In genomic region chr7:106145013-106145754, GRCm38 (mm10) we compare ENCODE assay signal across 8 mouse cellular contexts.
DNase-seq lines count a peak whose midpoint lies in the region; ATAC-seq and TF ChIP-seq lines count a peak whose summit lies in the region.
"Not testable (repeated sequence)": the region's sequence is repeated elsewhere in the genome, so short reads cannot be mapped to it uniquely, and the experiment has no call there.

No protein-coding gene starts in this region.

- not testable (repeated sequence) for H3K27ac ChIP-seq in forebrain, embryonic 14.5 days (ENCODE audit: low read depth, low read length); hindbrain, embryonic 11.5 days (ENCODE audit: low read depth, low read length); hindbrain, postnatal 0 days; kidney, embryonic 16.5 days (ENCODE audit: low read length); midbrain, embryonic 11.5 days (ENCODE audit: low read depth, low read length); midbrain, postnatal 0 days (ENCODE audit: low read depth, low read length); stomach, embryonic 14.5 days (ENCODE audit: low read length)

- H3K4me3 ChIP-seq in forebrain, embryonic 14.5 days (ENCODE audit: low read depth, low read length); hindbrain, embryonic 11.5 days (ENCODE audit: low read depth, low read length); hindbrain, postnatal 0 days (ENCODE audit: low read length); kidney, embryonic 16.5 days (ENCODE audit: low read length); midbrain, embryonic 11.5 days (ENCODE audit: low read depth, low read length); midbrain, postnatal 0 days (ENCODE audit: low read depth, low read length); stomach, embryonic 14.5 days (ENCODE audit: low read depth, low read length): not testable (repeated sequence)

- not testable (repeated sequence) for H3K4me1 ChIP-seq in forebrain, embryonic 14.5 days (ENCODE audit: control insufficient read depth, insufficient read depth, low read length); hindbrain, embryonic 11.5 days (replicated peaks; ENCODE audit: control insufficient read depth, insufficient read depth, low read length); hindbrain, postnatal 0 days (ENCODE audit: insufficient read depth, low read length); kidney, embryonic 16.5 days (ENCODE audit: insufficient read depth, low read length); midbrain, embryonic 11.5 days (ENCODE audit: control insufficient read depth, insufficient read depth, low read length); midbrain, postnatal 0 days (ENCODE audit: insufficient read depth, low read length); stomach, embryonic 14.5 days (ENCODE audit: control insufficient read depth, insufficient read depth, low read length)

- DNase-seq in forebrain, embryonic 14.5 days (ENCODE audit: low spot score); hindbrain, embryonic 11.5 days (ENCODE audit: low spot score); hindbrain, postnatal 0 days (ENCODE audit: low spot score); midbrain, embryonic 11.5 days (ENCODE audit: low spot score, missing footprints); midbrain, postnatal 0 days (ENCODE audit: low spot score): not testable (repeated sequence)

- WGBS in forebrain, embryonic 14.5 days, result no CpG with 5 or more reads among the region's 2 CpGs
- no CpG with 5 or more reads among the region's 2 CpGs for WGBS in hindbrain, embryonic 11.5 days
- no CpG with 5 or more reads among the region's 2 CpGs for WGBS in hindbrain, postnatal 0 days
- no CpG with 5 or more reads among the region's 2 CpGs for WGBS in kidney, embryonic 16.5 days
- no CpG with 5 or more reads among the region's 2 CpGs for WGBS in midbrain, embryonic 11.5 days
- WGBS in midbrain, postnatal 0 days, result no CpG with 5 or more reads among the region's 2 CpGs
- WGBS in stomach, embryonic 14.5 days, result no CpG with 5 or more reads among the region's 2 CpGs

- H3K9ac ChIP-seq in forebrain, embryonic 14.5 days (ENCODE audit: low read length); hindbrain, embryonic 11.5 days (ENCODE audit: low read depth, low read length); hindbrain, postnatal 0 days (replicated peaks; ENCODE audit: low read length); kidney, embryonic 16.5 days (replicated peaks; ENCODE audit: low read length); midbrain, embryonic 11.5 days (ENCODE audit: low read length); midbrain, postnatal 0 days (replicated peaks; ENCODE audit: low read length, poor library complexity, severe bottlenecking); stomach, embryonic 14.5 days (replicated peaks; ENCODE audit: low read depth, low read length): not testable (repeated sequence)

- not testable (repeated sequence) for H3K36me3 ChIP-seq in forebrain, embryonic 14.5 days (ENCODE audit: control insufficient read depth, insufficient read depth, low read length); hindbrain, embryonic 11.5 days (ENCODE audit: control insufficient read depth, insufficient read depth, low read length); hindbrain, postnatal 0 days (ENCODE audit: insufficient read depth, low read length); kidney, embryonic 16.5 days (ENCODE audit: insufficient read depth, low read length); midbrain, embryonic 11.5 days (ENCODE audit: control insufficient read depth, insufficient read depth, low read length); midbrain, postnatal 0 days (ENCODE audit: insufficient read depth, low read length); stomach, embryonic 14.5 days (ENCODE audit: control insufficient read depth, insufficient read depth, low read length)

- H3K4me2 ChIP-seq in forebrain, embryonic 14.5 days (ENCODE audit: low read length); hindbrain, embryonic 11.5 days (replicated peaks; ENCODE audit: low read depth, low read length); hindbrain, postnatal 0 days (ENCODE audit: low read depth, low read length); kidney, embryonic 16.5 days (replicated peaks; ENCODE audit: low read depth, low read length); midbrain, embryonic 11.5 days; midbrain, postnatal 0 days (ENCODE audit: low read depth, low read length, poor library complexity, severe bottlenecking); stomach, embryonic 14.5 days (replicated peaks; ENCODE audit: low read depth, low read length): not testable (repeated sequence)

- not testable (repeated sequence) for H3K9me3 ChIP-seq in forebrain, embryonic 14.5 days (replicated peaks; ENCODE audit: control insufficient read depth, low read length); hindbrain, embryonic 11.5 days (ENCODE audit: control insufficient read depth, low read length); hindbrain, postnatal 0 days (ENCODE audit: low read length); kidney, embryonic 16.5 days (ENCODE audit: low read length); midbrain, embryonic 11.5 days (ENCODE audit: control insufficient read depth, low read length); midbrain, postnatal 0 days (ENCODE audit: low read length); stomach, embryonic 14.5 days (ENCODE audit: control insufficient read depth, low read depth, low read length)

- ATAC-seq in CD4-positive, CD25-positive, alpha-beta regulatory T cell, adult 4 months, result peak; percentile 88
- ATAC-seq in forebrain, embryonic 14.5 days, result 0 out of 2 replicates have a peak, but pooled peaks have one; percentile 26
- ATAC-seq in hindbrain, embryonic 11.5 days (ENCODE audit: low FRiP score), result peak; percentile 74
- ATAC-seq in hindbrain, postnatal 0 days, result peak; percentile 64
- ATAC-seq in kidney, embryonic 16.5 days (ENCODE audit: low FRiP score, low TSS enrichment), result peak; percentile 42; the same call in 1 of the 2 replicates
- peak; percentile 81 for ATAC-seq in midbrain, embryonic 11.5 days (ENCODE audit: low FRiP score)
- ATAC-seq in midbrain, postnatal 0 days (ENCODE audit: low FRiP score), result peak; percentile 70; the same call in 1 of the 2 replicates
- ATAC-seq in stomach, embryonic 14.5 days (ENCODE audit: insufficient number of reproducible peaks, insufficient read depth, low FRiP score, low read depth), result 0 out of 2 replicates have a peak, but pooled peaks have one; percentile 28

- not testable (repeated sequence) for H3K27me3 ChIP-seq in forebrain, embryonic 14.5 days (replicated peaks; ENCODE audit: control insufficient read depth, insufficient read depth, low read length); hindbrain, embryonic 11.5 days (ENCODE audit: control insufficient read depth, insufficient read depth, low read length); hindbrain, postnatal 0 days (ENCODE audit: insufficient read depth, low read length); kidney, embryonic 16.5 days (ENCODE audit: insufficient read depth, low read length); midbrain, embryonic 11.5 days (ENCODE audit: control insufficient read depth, insufficient read depth, low read length); midbrain, postnatal 0 days (ENCODE audit: insufficient read depth, low read length); stomach, embryonic 14.5 days (ENCODE audit: control insufficient read depth, insufficient read depth, low read length)

- not testable (repeated sequence) for TF ChIP-seq CTCF in hindbrain, postnatal 0 days (IDR thresholded peaks at IDR 0.05; ENCODE audit: low read depth); midbrain, postnatal 0 days (IDR thresholded peaks at IDR 0.05)

Comparison
In these comparisons a context has a peak if more than half of its experiments do, and no peak if none do; other contexts are left out.
1. ATAC-seq: peak in every context shown above with its lines; median percentile 88 in CD4-positive, CD25-positive, alpha-beta regulatory T cell, adult 4 months; 81 in midbrain, embryonic 11.5 days; 74 in hindbrain, embryonic 11.5 days; 70 in midbrain, postnatal 0 days; 64 in hindbrain, postnatal 0 days; 42 in kidney, embryonic 16.5 days; 28 in stomach, embryonic 14.5 days; 26 in forebrain, embryonic 14.5 days.